Mouse (Mus musculus) cerebellum, adult (tissue): ENCODE data around the gene Rae1.

ENCODE experiments used
- ATAC-seq: cut with Nextera tagmentation; 2 replicates; pipeline ENCODE4 v1.9.2; 2017; ENCODE audit warnings: mild to moderate bottlenecking, moderate library complexity, mixed read lengths; ENCODE audit not compliant: insufficient number of reproducible peaks, low FRiP score, low TSS enrichment

The Rae1 gene

DNA sequence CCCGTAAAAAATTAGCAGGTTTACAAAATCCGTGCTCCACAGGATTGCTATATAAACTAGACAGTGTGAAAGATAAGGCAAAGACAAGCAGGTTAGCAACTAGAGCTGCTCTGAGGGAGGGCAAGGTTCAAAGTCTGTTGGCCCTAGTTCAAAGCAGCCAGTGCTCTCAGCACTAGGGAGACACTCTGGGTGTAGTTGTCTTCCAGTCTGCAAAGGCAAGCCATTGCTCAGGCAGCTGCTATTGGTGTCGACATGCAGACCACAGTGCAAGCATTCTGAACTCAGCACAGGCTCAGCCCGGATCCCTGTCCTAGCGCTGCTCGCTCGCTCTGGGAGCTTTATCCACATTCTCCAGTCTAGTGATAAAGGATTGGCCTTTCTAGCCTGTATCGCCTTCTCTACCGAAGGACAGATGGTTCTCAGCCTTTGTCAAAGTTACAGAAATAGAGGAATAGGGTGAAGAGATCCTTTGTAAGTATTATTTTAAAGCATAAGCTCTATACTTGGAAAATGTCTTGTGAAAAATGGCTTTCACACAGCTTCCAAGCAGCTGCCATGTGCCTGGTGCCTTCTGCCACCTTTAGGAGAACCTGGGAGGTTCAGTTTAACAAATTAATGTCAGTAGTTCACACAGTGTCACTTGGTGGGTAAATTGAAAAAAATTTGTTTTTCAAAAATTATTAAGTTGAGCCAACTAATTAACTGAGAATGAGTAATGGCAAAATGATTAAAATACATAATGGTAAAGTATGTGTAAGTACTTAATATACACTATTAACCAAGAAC, 16.9 kb upstream of the Rae1 start:
- no peak for ATAC-seq

DNA sequence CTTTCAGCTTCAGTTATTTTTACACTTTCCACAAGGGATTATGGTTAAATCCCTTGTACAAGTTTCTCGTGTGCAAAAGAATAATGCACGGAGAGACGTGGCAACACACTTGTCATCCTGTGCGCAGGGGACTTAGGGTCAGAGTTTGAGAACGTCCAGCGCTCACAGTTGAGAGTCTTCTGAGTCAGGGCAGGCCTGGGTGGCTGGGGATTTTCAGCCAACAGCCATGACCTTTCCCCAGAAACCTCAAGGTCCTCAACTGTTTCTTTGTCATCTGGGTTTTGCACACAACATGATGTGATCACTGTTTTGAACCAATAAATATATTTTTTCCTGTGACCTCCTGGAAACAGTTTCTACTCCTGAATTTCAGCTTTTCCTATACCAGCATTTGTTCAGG, 9.8 kb upstream of the Rae1 start:
- no peak for ATAC-seq

DNA sequence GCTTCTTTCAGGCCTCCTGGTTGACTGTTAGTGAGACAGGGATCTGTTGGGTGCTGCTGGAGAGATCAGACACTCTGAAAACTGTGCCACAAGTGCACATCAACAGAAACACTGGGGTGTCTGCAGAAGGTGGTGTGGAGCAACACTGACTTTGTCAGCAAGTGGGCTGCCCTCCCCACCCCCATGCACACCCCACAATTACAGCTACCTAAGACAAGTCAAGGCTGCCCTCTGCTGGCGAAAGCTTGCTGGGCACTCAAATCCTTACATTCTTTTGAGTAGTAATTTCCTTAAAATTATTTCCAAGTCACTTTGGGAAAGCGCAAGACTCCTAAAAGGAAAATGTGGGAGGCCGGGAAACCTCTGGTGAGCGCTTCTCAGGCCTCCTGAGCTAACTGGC, 3.7 kb upstream of the Rae1 start:
- no peak for ATAC-seq

DNA sequence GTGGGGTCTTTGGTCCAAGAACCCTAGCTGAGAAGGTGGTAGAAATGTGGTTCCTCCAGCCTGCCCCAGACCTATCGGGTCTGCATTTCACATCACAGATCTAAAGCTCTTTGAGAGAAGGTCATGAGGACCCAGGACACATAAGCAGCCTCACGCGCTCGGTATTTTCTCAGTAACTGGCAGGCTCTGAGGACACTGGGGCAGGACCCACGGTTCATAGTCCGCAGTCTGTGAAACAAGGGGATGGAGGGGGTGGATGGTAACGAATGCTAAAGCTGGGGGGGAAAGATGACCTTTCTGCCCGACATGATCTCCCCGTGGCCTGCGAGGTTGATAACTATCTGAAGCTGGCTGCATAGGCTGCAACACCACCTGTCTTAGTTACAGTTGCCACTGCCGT, 2.2 kb upstream of the Rae1 start:
- no peak for ATAC-seq

DNA sequence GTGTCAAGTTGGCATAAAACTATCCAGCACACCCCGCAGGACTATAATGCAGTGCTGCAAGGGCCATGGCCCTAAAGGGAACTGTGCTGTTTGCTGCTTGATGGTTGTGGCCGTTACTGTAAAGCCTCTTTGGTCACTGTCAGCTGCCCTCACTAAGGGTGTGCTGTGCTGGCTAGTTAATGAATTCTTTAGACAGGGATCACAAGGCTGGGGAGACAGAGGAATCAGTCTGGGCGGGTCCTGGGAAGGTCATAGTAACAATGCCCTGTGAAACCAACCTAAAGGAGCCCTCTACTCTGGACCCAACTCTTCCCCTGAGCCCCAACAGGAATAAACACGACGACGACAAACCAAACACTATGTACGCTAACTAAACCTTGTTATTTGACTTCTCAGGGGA, 1.4 kb upstream of the Rae1 start:
- ATAC-seq: no peak

DNA sequence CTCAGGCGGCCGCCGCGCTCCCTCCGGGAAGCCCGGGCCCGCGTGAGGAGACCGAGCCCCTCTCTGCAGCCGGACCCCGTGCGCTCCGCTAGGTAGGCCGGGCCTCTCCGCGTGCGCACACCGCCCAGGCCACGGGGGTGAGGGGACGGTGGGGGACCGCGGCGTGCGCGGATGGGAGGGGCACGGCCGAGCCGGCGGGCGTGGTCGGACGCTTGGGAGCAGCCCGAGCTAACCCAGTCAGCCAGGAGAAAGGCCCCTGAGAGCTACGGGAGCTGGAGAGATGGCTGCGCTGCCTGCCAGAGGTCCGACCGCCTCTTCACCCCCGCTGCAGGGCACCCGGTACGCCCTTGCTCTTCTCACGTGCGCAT, 352 bp downstream of the Rae1 start:
- ATAC-seq: peak; percentile 61

DNA sequence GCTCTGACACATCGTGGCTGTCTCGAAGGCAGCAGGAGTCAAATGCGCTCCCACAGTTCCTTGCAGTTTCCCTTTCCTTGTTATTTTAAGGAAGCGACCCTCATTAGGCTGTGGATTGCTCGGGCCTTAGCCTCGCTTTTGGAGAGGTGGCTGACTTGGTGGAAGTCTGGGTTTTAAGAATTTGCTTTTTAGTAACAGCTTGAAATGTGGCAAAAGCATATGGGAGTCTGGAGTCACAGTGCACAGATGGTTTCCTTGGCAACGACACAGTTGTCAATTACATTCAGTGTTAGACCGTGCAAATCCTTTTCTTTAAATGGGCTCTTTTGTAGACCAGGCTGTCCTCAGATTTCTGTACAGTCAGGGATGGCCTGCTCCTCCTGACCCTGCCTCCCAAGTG, 1.0 kb downstream of the Rae1 start:
- ATAC-seq: no peak

DNA sequence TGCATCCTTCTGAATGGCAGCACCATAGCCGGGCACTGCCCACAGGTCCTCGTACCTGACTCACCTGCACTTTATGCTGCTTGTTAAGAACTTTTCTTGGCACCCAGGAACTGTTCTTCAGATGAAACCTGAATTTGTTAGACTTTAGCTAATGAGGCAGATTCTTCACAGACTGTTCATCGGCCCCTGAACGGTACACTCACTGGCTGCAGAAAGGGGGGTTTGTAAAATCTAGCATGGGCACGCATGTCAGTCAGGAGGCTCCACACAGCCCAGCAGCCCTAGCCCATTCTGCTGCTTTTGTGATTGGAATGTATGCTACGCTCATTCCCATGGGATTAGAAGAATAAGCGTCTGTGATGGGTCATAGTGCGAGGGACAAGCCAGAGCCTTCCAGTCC, 3.8 kb downstream of the Rae1 start:
- no peak for ATAC-seq

DNA sequence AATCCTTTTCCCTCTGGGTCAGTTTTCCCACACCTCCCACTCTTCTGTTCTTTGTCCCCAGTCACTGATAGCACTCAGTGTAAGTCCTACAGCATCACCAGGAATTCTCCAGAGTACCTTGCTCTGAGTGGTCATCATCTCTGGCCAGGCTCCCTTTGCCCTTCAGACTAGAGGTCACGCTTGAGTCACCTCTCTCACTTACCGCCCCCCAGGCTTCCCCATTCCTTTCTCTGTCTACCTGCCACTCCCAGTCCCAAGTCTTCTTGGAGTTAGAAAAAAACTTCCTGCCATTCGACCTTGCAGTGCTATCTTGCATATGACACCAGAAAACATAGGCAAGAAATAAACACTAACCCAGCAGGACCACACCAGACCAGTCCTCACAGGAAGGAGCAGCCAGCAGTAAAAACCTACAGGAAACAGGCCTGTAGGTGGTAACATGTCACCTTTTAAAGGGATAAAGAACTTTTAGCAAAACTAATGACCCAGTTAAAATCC, 10.4 kb downstream of the Rae1 start:
- ATAC-seq: no peak

DNA sequence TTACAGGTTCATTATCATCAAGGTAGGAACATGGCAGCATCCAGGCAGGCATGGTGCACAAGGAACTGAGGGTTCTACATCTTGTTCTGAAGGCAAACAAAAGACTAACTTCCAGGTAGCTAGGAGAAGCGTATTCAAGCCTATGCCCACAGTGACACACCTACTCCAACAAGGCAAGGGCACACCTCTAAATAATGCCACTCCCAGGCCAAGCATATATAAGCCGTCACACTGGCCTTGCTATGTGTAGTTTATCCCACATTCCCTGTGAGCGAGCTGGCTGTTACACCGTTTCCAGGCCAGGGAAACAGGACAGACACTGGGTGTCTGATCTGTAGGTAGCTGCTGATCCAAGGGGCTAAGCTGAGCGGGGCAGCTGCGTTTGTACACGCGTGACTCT, 11.5 kb downstream of the Rae1 start:
- ATAC-seq: no peak

DNA sequence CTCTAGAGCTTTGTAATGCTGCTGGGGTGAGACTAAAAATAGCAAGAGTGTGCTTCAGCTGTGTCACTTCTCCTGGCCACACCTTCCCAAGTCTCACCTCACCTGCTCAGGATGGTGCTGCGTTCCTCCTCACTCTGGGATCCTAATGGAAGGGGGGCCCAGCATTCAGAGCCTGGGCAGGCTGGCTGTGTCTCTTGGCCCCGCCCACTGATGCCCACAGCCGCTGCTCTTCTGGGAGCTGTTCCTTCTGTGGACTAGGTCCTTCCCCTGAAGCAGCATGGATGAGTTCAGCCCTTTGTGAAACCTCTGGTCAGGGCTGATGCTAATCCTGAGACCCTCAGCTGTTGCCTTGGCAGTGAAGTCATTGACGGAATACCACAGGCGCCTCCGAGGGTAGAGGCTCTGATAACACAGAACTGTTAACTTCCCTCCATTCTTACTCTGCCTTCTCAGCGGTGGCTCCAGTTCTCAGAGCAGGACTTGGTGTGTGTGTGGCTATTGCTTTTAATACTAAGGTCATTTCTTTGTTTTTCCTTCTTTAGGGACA, 14.9 kb downstream of the Rae1 start:
- ATAC-seq: no peak

DNA sequence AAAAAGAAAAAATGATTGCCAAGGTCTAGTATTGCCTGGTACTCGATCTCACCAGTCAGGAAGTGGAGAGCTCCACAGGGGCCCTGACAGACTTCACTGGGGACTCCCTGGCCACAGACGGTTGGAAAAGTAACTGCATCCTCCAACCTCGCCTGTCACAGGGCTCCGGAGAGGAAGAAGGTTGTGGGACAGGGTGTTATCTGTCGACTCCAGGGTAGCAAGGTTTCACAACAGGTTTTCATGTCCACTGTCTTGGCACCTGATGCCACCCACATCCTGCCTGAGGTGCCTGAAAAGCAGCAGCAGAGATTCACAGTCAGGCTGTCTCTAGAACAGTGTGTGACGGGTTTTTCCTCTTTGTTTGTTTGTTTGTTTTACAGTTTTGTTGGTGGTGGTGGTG, 18.0 kb downstream of the Rae1 start:
- ATAC-seq: no peak

DNA sequence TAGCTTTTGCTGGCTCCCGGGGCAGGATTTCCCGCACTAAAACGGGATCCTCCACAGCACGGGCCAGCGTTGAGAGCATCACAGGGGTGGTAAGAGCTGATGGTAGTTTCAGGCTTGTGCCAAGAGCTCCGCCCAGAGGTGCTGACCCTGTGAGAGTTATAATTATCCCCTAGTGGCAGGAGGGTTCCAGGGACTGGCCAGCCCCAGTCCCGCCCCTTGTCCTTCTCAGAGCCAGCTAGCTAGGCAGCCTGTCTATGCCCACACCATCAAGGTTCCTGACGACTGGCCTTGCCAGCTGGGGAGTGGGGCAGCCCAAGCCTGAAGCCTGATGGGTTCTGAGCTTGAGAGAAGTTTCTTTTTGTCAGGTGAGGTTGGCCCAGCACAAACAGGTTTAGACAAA, 18.7 kb downstream of the Rae1 start:
- no peak for ATAC-seq

DNA sequence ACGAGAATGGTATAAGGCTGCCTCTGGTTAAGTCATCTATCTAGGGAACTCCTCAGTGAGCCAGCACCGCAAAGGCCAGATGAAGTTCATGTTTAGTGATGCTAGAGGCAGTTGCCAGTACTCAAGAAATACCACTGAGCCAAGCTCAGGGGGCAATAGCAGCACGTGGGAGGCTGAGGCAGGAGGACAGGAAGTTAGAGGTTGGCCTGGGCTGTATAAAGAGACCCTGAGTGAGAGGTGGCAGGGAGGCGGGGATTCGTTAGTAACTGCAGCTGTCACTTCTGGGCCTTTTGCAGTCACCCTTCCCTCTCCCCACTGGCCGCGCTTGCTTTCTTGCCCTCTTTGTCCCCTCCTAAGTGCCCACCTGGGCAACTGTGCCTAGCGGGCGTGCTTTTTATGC, 19.4 kb downstream of the Rae1 start:
- no peak for ATAC-seq

DNA sequence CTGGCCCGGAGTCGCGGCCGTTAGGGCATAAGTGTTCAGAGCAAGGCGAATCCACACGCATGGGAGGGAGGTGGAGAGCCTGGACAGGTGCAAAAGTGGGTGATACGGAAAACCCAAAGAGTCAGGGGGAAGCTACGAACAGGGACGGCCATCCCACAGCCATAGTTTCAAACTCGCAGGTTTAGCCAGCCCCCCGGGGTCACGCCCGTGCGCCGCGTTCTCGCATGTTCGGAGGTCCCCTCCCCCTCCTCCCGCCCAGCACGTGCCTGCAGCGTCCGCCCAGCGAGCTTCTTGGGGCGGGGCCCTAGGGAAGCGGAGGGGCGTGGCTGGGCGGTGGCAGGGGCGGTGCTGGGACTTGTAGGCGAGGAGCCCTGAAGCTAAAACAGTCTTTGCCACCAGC, 19.9 kb downstream of the Rae1 start:
- ATAC-seq: peak; percentile 26; the same call in 1 of the 2 replicates

DNA sequence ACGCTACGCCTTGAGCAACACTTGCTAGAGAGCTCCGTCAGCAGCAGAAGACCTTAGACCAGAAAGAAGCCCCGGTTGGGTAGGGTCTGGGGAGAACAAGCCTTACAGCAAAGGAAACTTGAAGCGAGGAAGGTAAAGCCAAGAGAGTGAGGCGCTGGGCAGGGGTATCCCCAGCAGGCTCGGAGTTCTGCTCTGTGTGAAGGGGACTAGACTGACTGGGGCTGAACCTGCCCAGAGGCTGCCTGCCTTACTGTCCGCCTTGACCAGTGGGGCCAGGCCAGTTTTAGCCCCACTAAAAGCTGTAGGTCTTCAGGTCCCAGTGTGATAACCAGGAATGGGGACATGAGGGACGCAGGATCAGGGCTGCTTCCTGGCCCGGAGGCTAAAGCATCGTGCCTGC, 20.5 kb downstream of the Rae1 start, which contains the start of gene Rbm38:
TSS of gene Rbm38 (plus strand) at position 69 of the 400 bp plus-strand sequence.
- ATAC-seq: no peak

DNA sequence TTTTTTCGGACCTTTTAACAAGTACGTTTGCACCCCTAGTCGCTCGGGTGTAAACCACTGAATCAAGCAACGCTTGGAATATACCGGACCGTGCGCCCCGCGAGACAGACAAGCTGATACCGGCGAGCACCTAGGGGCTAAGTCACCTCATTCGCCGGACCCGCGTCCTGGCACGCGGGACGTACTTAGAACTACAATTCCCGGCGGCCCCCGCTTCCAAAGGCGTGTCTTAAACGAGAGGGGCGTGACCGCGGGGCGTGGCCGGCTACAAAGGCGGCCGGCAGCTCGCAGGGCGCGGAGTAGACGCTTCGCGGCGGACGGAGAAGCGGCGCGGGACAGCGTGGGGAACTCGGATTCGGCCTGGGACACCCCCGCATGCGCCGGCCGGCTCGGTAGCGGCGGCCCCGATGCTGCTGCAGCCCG, 21.7 kb downstream of the Rae1 start:
- ATAC-seq: peak; percentile 63

DNA sequence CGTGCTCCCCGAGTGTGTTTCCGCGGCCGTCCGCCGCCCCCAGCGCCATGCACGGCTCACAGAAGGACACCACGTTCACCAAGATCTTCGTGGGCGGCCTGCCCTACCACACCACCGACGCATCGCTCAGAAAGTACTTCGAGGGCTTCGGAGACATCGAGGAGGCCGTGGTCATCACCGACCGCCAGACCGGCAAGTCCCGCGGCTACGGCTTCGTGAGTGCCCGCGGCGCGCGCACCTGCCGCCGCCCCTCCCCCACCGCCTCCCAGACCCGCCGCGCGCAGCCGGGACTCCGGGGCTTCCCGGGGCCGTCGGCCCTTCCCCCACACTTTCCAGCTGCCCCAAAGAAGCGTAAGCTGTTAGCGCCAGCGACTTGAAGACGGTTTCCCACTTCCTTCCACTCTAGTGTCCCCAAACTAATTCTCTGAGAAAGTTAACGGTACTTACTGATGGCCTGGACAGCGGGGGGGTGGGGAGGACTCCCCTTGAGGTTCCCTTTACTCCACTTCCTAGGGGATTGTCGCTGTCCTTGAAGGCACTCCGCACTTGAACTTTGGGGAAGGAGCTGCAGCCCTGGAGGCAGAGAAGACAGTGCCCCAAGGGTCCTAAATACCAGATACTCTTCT, 22.3 kb downstream of the Rae1 start:
- ATAC-seq: peak; percentile 11

DNA sequence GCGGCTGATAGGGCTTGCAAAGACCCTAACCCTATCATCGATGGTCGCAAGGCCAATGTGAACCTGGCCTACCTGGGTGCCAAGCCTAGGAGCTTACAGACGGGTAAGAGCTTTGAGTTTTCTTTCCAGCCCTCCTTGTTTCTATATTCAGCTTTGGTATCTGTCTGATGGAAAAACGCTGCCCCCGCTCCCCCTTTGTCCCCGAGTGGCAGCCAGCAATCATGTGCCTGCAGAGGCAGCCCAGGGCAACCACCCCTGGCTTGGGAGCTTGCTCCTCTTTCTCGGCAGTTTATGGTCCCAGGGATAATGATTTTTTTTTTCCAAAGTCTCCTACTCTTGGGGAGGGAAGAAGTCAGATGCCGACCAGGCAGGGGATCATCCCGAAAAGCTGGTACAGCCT, 22.9 kb downstream of the Rae1 start:
- ATAC-seq: no peak

DNA sequence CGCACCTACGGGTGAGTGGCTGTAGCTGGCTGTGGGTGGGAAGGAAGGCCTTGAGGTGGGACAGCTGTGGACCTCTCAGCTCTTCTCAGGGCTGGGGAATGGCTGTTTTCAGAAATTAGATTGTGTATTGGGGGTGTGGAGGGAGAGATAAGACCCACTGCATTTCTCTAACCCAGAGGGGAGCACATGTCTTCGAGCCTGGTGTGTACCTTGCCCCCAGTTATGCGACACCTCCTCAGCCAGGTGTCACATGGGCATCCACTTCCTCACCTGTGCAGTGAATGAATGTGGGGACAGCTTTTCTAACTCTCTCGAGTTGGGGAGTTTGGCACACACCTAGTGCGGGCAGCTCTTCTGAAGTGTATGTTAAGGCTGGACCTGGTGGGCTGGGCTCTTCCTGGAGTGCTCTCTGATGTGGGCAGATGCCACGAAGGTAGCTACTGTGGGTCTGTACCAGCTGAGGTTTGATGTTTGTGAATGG, 23.5 kb downstream of the Rae1 start:
- ATAC-seq: no peak

DNA sequence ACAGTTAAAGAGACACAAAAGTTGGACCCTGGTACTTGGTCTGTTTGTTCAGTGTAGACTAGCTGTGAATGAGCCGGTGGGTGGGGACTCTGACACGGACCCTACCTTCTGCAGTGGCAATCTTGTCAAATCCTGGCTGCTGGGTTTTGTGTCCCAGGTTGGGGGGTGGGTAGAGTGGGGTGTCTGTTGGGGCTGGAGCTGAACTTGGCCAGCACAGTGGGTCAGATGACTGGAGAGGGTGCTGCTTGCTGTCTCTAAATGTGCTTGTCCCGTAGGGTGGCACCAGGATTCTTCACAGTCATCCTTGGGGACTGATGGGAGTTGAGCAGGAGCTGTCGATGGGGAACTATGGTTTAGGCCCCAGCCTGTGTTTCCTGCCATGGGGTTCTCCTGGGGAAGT, 24.0 kb downstream of the Rae1 start:
- ATAC-seq: no peak

DNA sequence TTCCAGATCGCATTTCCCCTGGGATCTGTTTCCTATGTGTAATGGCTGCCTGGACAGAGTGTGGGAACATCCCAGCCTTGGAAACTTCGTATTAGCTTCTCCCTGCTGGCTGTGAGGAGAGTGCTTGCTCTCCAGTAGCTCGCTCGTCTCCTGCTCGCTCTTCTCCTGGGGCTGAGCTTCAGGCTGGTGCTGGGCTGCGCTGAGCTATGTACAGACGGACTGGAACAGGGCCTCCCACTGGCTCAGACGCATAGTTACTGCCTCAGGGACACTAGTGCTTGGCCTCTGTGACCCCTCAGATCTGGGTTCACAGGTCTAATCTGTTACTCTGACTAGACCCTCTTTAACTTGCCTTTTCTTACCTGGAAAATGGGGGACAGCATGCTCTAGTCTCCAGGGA, 24.5 kb downstream of the Rae1 start:
- no peak for ATAC-seq
